Mouse (Mus musculus) kidney, postnatal 0 days (tissue): ENCODE data around the gene C2cd5. TPM values are rescaled to one million over a fixed set of nuclear protein-coding genes. Genes with fewer than 3 reads are reported as not detected.

Experiments used
- ATAC-seq: fragments of 200-750 bp; cut with Nextera tagmentation; replicated peaks from 2 replicates; pipeline ENCODE4 v1.8.0; 2017; ENCODE audit warnings: low read depth, moderate number of reproducible peaks, moderate TSS enrichment, moderate library complexity; ENCODE audit not compliant: low FRiP score
- DNase-seq: peaks from one replicate; pipeline ENCODE4 v3.0.0-alpha.2; 2016; ENCODE audit warnings: low spot score
- H3K27ac ChIP-seq: fragments of 300-500 bp; sonication (generic); 2 replicates; pipeline ENCODE4 v1.5.1; 2014; ENCODE audit warnings: mild to moderate bottlenecking
- H3K27me3 ChIP-seq: fragments of 300-500 bp; sonication (generic); 2 replicates; pipeline ENCODE4 v1.6.1; 2014; ENCODE audit warnings: low read length, mixed read lengths; ENCODE audit not compliant: insufficient read depth
- H3K36me3 ChIP-seq: fragments of 300-500 bp; sonication (generic); 2 replicates; pipeline ENCODE4 v1.6.1; 2014; ENCODE audit warnings: low read length, mixed read lengths; ENCODE audit not compliant: insufficient read depth
- H3K4me1 ChIP-seq: fragments of 300-500 bp; sonication (generic); replicated peaks from 2 replicates; pipeline ENCODE4 v1.6.1; 2014; ENCODE audit warnings: antibody characterized with exemption, low read length, mixed read lengths; ENCODE audit not compliant: insufficient read depth
- H3K4me2 ChIP-seq: fragments of 300-500 bp; sonication (generic); 2 replicates; pipeline ENCODE4 v1.6.1; 2014; ENCODE audit warnings: mild to moderate bottlenecking, low read length, moderate library complexity, mixed read lengths
- H3K4me3 ChIP-seq: fragments of 300-500 bp; sonication (generic); replicated peaks from 2 replicates; pipeline ENCODE4 v1.5.1; 2014; ENCODE audit warnings: low read depth, low read length
- H3K9ac ChIP-seq: fragments of 300-500 bp; sonication (generic); 2 replicates; pipeline ENCODE4 v1.6.1; 2014; ENCODE audit warnings: low read depth, low read length
- H3K9me3 ChIP-seq: fragments of 300-500 bp; sonication (generic); replicated peaks from 2 replicates; pipeline ENCODE4 v1.6.1; 2016; ENCODE audit warnings: low read length, inconsistent platforms, mixed read lengths
- CTCF ChIP-seq: IDR thresholded peaks from 2 replicates; pipeline ENCODE4 v1.5.1; 2016; ENCODE audit warnings: antibody characterized with exemption, low read depth, mild to moderate bottlenecking, moderate library complexity
- WGBS: fragments of 180-500 bp; shearing (Covaris S2); extraction: QIAGEN DNeasy Blood & Tissue Kit; methylation state at CpG from one replicate; pipeline ENCODE4 v1.1.7; 2014; 5-methylcytosine and 5-hydroxymethylcytosine counted together
- polyA plus RNA-seq: library from polyadenylated mRNA; unstranded; fragments of >200 nt; fragmentation: Nextera tagmentation; extraction: Ambion mirVana; gene quantifications from 2 replicates; pipeline ENCODE4 v1.2.1, GENCODE M21; 2015

C2cd5 gene
- polyA plus RNA-seq, 1 experiment from 2014 or later = 19.1 TPM

DNA sequence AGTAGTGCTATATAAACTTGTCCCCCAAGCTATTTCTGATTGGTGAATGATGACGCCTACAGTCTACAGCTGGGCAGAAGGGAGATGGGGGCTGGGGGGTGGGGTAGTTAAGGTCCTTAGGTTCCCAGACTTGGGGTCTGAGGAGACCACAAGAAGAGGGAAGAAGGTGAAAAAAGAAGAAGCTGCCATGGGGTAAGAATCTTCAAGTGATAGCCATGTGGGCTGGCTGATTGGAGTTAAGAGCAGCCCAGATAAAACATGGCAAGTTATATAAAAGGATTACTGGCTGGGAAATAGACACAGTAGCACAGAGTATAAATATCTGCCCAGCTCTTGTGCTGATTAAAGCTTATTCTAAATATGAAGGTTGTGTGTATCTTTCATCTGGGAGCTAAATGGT lies 14.0 kb downstream of the C2cd5 start:
- Histone ChIP-seq H3K9me3 (no peaks in the 10 kb centered on the region), H3K4me3 (no peak overlapping the region), H3K27me3 (no peaks in the 10 kb centered on the region), H3K4me1 (no peaks in the 10 kb centered on the region), H3K9ac (no peak overlapping the region), H3K36me3 (peaks cover 35% of the 10 kb centered on the region; the same call in 1 of the 2 replicates), H3K4me2 (no peak overlapping the region), H3K27ac (no peak overlapping the region)
- no peak for DNase-seq
- no peak for ATAC-seq
- TF ChIP-seq CTCF = no peak
- WGBS = 96% methylated on average over 1 of the region's 1 CpGs

DNA sequence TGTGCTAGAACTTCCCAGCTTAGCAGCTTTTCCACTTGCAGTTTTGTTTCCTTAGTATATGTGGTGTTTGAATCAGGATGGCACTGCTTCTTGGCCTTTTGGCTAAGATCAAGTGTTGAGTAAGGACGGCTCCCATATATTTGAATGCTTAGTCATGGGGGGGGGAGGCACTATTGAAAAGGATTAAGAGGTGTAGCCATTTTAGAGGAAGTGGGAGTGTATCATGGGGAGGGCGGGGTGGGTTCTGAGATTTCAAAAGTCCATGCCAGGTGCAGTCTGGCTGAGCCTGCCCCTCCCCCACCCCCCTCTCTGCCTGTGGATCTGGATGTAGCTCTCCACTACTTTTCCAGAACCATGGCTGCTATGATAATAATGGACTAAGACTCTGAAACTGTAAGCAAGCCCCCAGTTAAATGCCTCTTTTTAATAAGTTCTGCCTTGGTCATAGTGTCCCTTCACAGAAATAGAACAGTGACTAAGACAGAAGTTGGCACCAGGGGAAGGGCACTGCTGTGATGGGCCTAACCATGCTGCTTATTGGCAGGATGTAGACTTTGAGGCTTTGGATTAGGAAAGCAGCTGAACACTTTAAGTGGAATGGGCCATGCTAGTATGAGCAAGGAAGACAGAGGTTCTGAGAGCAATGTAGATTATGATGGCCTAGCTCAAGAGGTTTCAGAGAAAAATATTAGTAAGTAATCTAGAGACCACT lies 15.5 kb downstream of the C2cd5 start:
- DNase-seq (no peak), ATAC-seq (no peak)
- Histone ChIP-seq H3K27me3 (no peaks in the 10 kb centered on the region), H3K4me2 (no peak overlapping the region), H3K4me3 (no peak overlapping the region), H3K9me3 (no peaks in the 10 kb centered on the region), H3K4me1 (no peaks in the 10 kb centered on the region), H3K9ac (no peak overlapping the region), H3K27ac (no peak overlapping the region), H3K36me3 (peaks cover 41% of the 10 kb centered on the region; the same call in 1 of the 2 replicates)
- 95% methylated on average over 2 of the region's 2 CpGs for WGBS
- no peak for TF ChIP-seq CTCF

DNA sequence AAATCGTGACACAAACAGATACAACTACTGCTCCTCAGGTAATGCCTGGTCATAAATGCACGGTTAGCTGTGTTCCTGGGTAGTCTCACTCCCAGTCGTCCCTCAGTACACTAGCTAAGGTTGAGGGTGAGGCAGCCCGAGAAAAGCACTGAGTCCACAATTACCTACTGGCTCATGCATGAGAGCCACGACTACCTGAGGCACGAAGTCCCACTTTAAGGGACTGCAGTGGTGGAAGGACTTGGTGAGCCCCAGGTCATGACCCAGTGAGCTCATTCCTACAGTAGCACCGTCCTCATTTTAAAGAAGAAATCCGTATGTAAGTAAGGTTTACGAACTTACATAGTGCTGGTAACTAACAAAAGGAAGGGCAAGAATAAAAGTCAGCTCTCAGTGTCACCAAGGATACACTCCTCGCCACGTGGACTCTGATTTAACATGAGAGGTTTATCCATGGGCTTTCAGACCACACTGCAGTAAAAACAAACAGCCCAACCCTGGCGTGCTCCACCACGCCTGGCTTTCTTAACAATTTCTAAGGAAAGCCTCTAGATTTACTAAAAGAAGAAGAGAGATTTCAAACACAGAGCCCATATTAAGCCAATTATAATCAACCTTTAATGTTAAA lies 18.3 kb downstream of the C2cd5 start:
- WGBS = 85% methylated on average over 13 of the region's 13 CpGs
- DNase-seq = no peak
- no peak overlapping the region for H3K27ac ChIP-seq
- H3K9me3 ChIP-seq = no peaks in the 10 kb centered on the region
- no peak overlapping the region for H3K4me3 ChIP-seq
- H3K9ac ChIP-seq = no peak overlapping the region
- no peaks in the 10 kb centered on the region for H3K4me1 ChIP-seq
- TF ChIP-seq CTCF = no peak
- peaks cover 52% of the 10 kb centered on the region for H3K36me3 ChIP-seq
- no peaks in the 10 kb centered on the region for H3K27me3 ChIP-seq
- no peak for ATAC-seq
- no peak overlapping the region for H3K4me2 ChIP-seq

DNA sequence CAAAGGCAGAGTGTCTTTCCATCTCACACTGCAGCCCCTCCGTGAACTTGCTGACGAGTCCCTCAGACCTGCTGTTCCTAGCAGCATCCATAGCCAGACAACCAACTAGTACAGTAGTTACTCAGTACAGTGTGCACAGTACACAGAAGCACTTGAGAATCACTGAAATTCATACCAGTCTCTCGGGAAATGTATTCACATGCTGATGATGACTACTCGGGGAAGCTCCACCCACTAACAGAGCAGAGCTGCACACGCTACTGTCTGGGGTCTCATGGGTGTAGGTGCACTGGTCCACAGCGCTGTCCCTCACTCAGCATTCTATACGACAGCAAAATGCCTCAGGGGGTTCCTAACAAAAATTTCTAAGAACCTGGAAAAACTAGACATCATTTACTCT lies 19.2 kb downstream of the C2cd5 start:
- peaks cover 46% of the 10 kb centered on the region for H3K36me3 ChIP-seq
- 84% methylated on average over 7 of the region's 7 CpGs for WGBS

DNA sequence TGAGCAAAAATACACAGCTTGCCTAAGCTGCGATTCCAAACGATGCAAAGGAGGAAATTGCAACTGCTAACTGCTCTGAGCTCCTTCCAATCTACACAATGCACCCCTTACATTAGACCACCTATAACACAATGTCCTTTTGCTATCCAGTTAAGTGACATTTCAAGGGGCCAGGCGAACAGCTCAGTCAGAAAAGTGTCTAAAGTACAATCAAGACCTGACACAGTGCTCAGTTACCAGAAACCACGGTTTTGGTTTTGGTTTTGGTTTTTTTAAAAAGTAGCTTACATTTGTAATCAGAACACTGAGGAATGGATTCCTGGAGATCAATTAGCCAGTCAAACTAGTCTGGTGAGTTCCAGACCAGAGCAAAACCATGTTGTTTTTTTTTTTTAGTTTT lies 20.8 kb downstream of the C2cd5 start:
- Histone ChIP-seq H3K4me1 (no peaks in the 10 kb centered on the region), H3K9me3 (no peaks in the 10 kb centered on the region), H3K4me3 (no peak overlapping the region), H3K9ac (no peak overlapping the region), H3K27ac (peak overlapping the region; percentile 25; the same call in 1 of the 2 replicates), H3K27me3 (no peaks in the 10 kb centered on the region), H3K4me2 (no peak overlapping the region), H3K36me3 (peaks cover 35% of the 10 kb centered on the region)
- TF ChIP-seq CTCF = no peak
- ATAC-seq (no peak), DNase-seq (no peak)
- 79% methylated on average over 4 of the region's 4 CpGs for WGBS

More for the DNA sequence above, 19.2 kb downstream of the C2cd5 start:
- H3K4me3 ChIP-seq = no peak overlapping the region
- H3K9me3 ChIP-seq = no peaks in the 10 kb centered on the region
- no peak for DNase-seq
- H3K27me3 ChIP-seq = no peaks in the 10 kb centered on the region
- no peak for TF ChIP-seq CTCF
- H3K4me2 ChIP-seq = no peak overlapping the region
- no peak overlapping the region for H3K27ac ChIP-seq
- no peaks in the 10 kb centered on the region for H3K4me1 ChIP-seq
- H3K9ac ChIP-seq = no peak overlapping the region
- no peak for ATAC-seq

DNA sequence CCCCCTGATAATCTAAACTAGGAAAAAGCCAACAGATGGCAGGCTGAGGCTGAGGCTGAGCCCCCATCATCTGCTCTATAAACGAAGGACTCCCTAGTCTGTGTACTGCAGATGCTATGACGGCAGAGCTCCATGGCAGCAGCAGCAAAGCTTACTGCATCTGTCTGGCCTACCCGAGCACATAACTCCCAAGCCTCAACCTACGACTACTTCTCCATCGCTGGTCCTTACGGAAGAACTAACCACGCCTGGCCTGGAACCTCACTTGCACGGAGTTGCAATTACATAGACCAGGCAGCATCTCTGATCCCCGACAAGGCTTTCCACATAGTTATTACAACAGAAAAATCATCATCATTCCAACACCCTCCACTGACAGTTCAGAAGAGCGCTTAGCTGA lies 23.5 kb downstream of the C2cd5 start:
- Histone ChIP-seq H3K4me3 (no peak overlapping the region), H3K27me3 (no peaks in the 10 kb centered on the region), H3K4me1 (no peaks in the 10 kb centered on the region), H3K9me3 (no peaks in the 10 kb centered on the region), H3K4me2 (no peak overlapping the region), H3K36me3 (peaks cover 29% of the 10 kb centered on the region), H3K27ac (no peak overlapping the region), H3K9ac (no peak overlapping the region)
- ATAC-seq = no peak
- TF ChIP-seq CTCF = no peak
- DNase-seq = no peak
- 90% methylated on average over 10 of the region's 10 CpGs for WGBS
